Mouse (Mus musculus): ENCODE data around the gene Smoc2. TPM values are rescaled to one million over a fixed set of nuclear protein-coding genes. Genes with fewer than 3 reads are reported as not detected.

The Smoc2 gene
- polyA plus RNA-seq (2012; rRNA removed), result 94.8 and 150 TPM in 2 replicates

DNA sequence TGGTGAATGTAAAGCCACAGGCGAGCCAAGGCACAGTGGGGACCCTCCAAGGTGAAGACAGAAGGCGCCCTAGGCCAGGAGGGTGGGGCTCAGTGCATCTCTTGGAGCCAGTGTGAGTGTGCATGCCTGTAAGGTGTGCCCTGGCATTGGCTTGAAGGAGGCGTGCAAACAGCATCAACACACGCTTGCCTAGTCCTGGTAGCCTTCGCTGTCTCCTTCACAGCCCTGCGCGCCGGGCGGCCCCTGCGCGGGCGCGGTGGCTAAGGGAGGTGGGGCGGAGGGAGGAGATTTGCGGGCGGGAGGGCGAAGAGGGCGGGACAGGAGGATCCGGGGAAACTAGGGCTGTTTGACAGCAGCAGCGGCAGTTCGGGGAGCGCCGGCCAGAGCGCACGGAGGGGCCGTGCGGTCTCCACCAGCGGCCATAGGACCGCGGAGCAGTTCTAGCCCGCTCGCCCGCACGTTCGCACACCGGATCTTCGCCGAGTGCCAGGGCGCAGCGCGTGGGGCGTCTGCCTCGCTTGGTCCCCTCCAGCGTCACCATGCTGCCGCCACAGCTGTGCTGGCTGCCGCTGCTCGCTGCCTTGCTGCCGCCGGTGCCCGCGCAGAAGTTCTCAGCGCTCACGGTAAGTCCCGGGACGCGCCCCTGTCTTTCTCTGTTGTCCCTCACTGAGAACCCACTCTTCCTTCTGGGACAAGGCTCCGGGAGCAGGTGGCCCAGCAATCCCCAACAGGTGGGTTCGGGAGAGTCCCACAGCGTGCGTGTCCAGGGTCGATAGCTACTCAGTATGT is at the start of gene Smoc2:
Gene Smoc2 (plus strand): TSS at position 330 of the 789 bp plus-strand sequence.
- WGBS, result 3% methylated on average over 60 of the region's 61 CpGs
- Histone ChIP-seq H3K27ac (ENCODE audit: insufficient read depth, low read length) (no peak within 1 kb of the TSS), H3K4me1 (ENCODE audit: control insufficient read depth, insufficient read depth, insufficient read length) (no peaks in the 10 kb centered on the region), H3K27me3 (ENCODE audit: control insufficient read depth, insufficient read depth, low read length) (no peaks in the 10 kb centered on the region), H3K36me3 (ENCODE audit: control insufficient read depth, insufficient read depth, low read length) (no peaks in the 10 kb centered on the region), H3K4me3 (ENCODE audit: extremely low read depth, insufficient read depth, insufficient read length) (peak within 1 kb of the TSS; percentile 32; the same call in 1 of the 2 replicates)
- TF ChIP-seq POLR2A (IDR thresholded peaks at IDR 0.05; ENCODE audit: low read depth, low read length) (peak; percentile 13; the same call in 1 of the 2 replicates), CTCF (IDR thresholded peaks at IDR 0.05; ENCODE audit: extremely low read depth, insufficient read depth, insufficient read length, insufficient replicate concordance) (no peak)
- no peak for DNase-seq (ENCODE audit: low read depth in 1 of 2, low spot score in 2 of 2)

DNA sequence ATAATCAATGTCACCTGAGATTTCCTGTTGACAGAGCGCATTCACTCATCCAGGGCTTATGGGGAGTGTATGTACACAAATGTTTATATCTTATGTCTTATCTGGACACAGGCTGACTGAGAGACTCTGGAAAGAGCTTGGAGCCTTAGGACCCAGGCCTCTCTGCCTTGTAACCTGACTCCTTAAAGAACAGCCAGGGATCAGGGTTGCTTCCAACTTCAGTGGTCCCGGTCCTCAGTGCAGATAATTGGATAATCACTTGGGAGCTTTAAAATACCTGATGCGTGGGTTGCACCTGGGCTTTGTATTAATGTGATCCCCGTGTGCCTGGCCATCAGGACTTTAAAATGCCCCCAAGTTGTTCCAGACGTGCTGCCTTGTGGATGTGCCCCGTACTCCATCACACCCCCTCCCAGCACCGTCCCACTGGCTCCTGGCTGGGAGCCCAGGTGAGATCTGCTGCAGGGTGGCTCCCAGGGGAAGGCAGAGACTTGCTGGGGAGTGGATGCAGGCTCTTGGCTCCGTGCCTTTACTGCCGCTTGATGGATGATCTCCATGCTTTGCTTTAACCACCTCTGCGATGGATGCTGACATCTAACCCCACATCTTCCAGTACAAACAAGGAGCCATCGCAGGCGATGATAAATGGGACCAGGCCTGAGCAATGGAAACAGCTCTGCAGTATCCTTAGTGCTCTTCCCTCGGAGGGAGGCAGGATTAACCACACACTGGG is 48.4 kb upstream of the Smoc2 start:
- Histone ChIP-seq H3K4me3 (ENCODE audit: extremely low read depth, insufficient read depth, insufficient read length) (no peak overlapping the region), H3K36me3 (ENCODE audit: control insufficient read depth, insufficient read depth, low read length) (no peaks in the 10 kb centered on the region), H3K4me1 (ENCODE audit: control insufficient read depth, insufficient read depth, insufficient read length) (no peaks in the 10 kb centered on the region), H3K27ac (ENCODE audit: insufficient read depth, low read length) (no peak overlapping the region), H3K27me3 (ENCODE audit: control insufficient read depth, insufficient read depth, low read length) (no peaks in the 10 kb centered on the region)
- TF ChIP-seq CTCF (IDR thresholded peaks at IDR 0.05; ENCODE audit: extremely low read depth, insufficient read depth, insufficient read length, insufficient replicate concordance), result no peak
- TF ChIP-seq POLR2A (IDR thresholded peaks at IDR 0.05; ENCODE audit: low read depth, low read length), result no peak
- WGBS, result 38% methylated on average over 13 of the region's 13 CpGs
- no peak for DNase-seq (ENCODE audit: low read depth in 1 of 2, low spot score in 2 of 2)

GRCm38 (mm10) chr17:14232629-14233028 is 46.7 kb upstream of the Smoc2 start:
- Histone ChIP-seq H3K27me3 (ENCODE audit: control insufficient read depth, insufficient read depth, low read length) (no peaks in the 10 kb centered on the region), H3K4me1 (ENCODE audit: control insufficient read depth, insufficient read depth, insufficient read length) (no peaks in the 10 kb centered on the region), H3K4me3 (ENCODE audit: extremely low read depth, insufficient read depth, insufficient read length) (no peak overlapping the region), H3K36me3 (ENCODE audit: control insufficient read depth, insufficient read depth, low read length) (no peaks in the 10 kb centered on the region), H3K27ac (ENCODE audit: insufficient read depth, low read length) (no peak overlapping the region)
- TF ChIP-seq CTCF (IDR thresholded peaks at IDR 0.05; ENCODE audit: extremely low read depth, insufficient read depth, insufficient read length, insufficient replicate concordance), result no peak
- TF ChIP-seq POLR2A (IDR thresholded peaks at IDR 0.05; ENCODE audit: low read depth, low read length), result no peak
- no peak for DNase-seq (ENCODE audit: low read depth in 1 of 2, low spot score in 2 of 2)
- 50% methylated on average over 3 of the region's 3 CpGs for whole genome bisulfite sequencing

DNA sequence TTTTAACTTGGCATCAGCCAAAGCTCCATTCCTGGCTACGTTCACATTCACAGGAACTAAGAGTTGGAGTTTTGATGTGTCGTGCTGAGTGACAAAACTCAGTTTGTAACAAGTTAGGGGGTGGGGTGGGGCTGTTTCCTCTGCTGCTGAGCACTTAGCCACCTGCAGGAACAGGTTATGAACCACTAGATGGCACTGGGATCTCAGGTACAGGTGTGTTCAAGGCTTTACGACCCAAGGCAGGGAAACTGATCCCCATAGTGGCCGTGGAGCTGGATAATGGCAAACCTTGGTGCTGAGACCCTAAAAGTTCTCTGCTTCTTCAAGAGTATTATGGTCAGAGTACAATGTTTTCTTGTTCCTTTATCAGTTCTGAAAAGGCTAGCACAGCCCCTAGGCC is 45.6 kb upstream of the Smoc2 start:
- Histone ChIP-seq H3K4me3 (ENCODE audit: extremely low read depth, insufficient read depth, insufficient read length) (no peak overlapping the region), H3K27me3 (ENCODE audit: control insufficient read depth, insufficient read depth, low read length) (no peaks in the 10 kb centered on the region), H3K4me1 (ENCODE audit: control insufficient read depth, insufficient read depth, insufficient read length) (no peaks in the 10 kb centered on the region), H3K36me3 (ENCODE audit: control insufficient read depth, insufficient read depth, low read length) (no peaks in the 10 kb centered on the region), H3K27ac (ENCODE audit: insufficient read depth, low read length) (no peak overlapping the region)
- no peak for DNase-seq (ENCODE audit: low read depth in 1 of 2, low spot score in 2 of 2)
- TF ChIP-seq CTCF (IDR thresholded peaks at IDR 0.05; ENCODE audit: extremely low read depth, insufficient read depth, insufficient read length, insufficient replicate concordance), result no peak
- TF ChIP-seq POLR2A (IDR thresholded peaks at IDR 0.05; ENCODE audit: low read depth, low read length), result no peak
- whole genome bisulfite sequencing, result 44% methylated on average over 4 of the region's 4 CpGs

- H3K27ac ChIP-seq (ENCODE audit: insufficient read depth, low read length), result no peak overlapping the region
- 66% methylated on average over 12 of the region's 12 CpGs for WGBS
- H3K4me1 ChIP-seq (ENCODE audit: control insufficient read depth, insufficient read depth, insufficient read length), result no peaks in the 10 kb centered on the region
- no peak for DNase-seq (ENCODE audit: low read depth in 1 of 2, low spot score in 2 of 2)
- no peaks in the 10 kb centered on the region for H3K27me3 ChIP-seq (ENCODE audit: control insufficient read depth, insufficient read depth, low read length)
- H3K4me3 ChIP-seq (ENCODE audit: extremely low read depth, insufficient read depth, insufficient read length), result no peak overlapping the region
- H3K36me3 ChIP-seq (ENCODE audit: control insufficient read depth, insufficient read depth, low read length), result no peaks in the 10 kb centered on the region
- no peak for TF ChIP-seq CTCF (IDR thresholded peaks at IDR 0.05; ENCODE audit: extremely low read depth, insufficient read depth, insufficient read length, insufficient replicate concordance)
- TF ChIP-seq POLR2A (IDR thresholded peaks at IDR 0.05; ENCODE audit: low read depth, low read length), result no peak
These were observed 44.4 kb upstream of the Smoc2 start for GRCm38 (mm10) chr17:14234774-14235389.

DNA sequence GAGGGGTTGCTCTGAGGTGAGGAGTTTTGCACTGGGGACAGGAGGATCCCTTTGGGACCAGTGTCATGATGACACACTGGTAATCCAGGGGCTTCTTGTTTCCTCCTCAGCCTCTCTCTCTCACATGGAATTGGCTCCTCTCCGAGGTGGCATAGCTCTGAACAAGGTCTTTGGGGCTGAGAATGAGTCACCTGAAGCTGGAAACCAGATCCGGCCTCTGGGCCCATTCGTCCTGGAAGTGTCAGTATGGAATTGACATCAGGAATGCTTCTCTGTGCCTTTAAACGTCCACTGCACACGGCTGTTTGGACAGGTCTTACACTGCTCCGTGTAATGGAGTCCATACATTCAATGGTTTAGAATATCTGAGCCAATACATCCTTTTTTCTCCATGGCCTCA is 42.2 kb upstream of the Smoc2 start:
- Histone ChIP-seq H3K36me3 (ENCODE audit: control insufficient read depth, insufficient read depth, low read length) (no peaks in the 10 kb centered on the region), H3K4me3 (ENCODE audit: extremely low read depth, insufficient read depth, insufficient read length) (no peak overlapping the region), H3K27me3 (ENCODE audit: control insufficient read depth, insufficient read depth, low read length) (no peaks in the 10 kb centered on the region), H3K4me1 (ENCODE audit: control insufficient read depth, insufficient read depth, insufficient read length) (no peaks in the 10 kb centered on the region), H3K27ac (ENCODE audit: insufficient read depth, low read length) (no peak overlapping the region)
- no peak for DNase-seq (ENCODE audit: low read depth in 1 of 2, low spot score in 2 of 2)
- 74% methylated on average over 6 of the region's 6 CpGs for WGBS
- TF ChIP-seq CTCF (IDR thresholded peaks at IDR 0.05; ENCODE audit: extremely low read depth, insufficient read depth, insufficient read length, insufficient replicate concordance) (no peak), POLR2A (IDR thresholded peaks at IDR 0.05; ENCODE audit: low read depth, low read length) (no peak)

All from spleen, adult 2 months (tissue).